Mouse (Mus musculus) gastrocnemius, postnatal 25 days (tissue): ENCODE data around the gene Acp4. TPM values are rescaled to one million over a fixed set of nuclear protein-coding genes. Genes with fewer than 3 reads are reported as not detected.
"Not testable (repeated sequence)": the region's sequence is repeated elsewhere in the genome, so short reads cannot be mapped to it uniquely, and the experiment has no call there.

Experiments used
- DNase-seq: peaks from one replicate; pipeline ENCODE4 v3.0.0; 2022
- long read RNA-seq, 2 experiments: library from polyadenylated mRNA; stranded (forward); transcript quantifications; one replicate each; pipeline ENCODE4 v2.0.0; 2021
- total RNA-seq, 2 experiments: library from RNA; stranded (reverse); gene quantifications; 1 replicate in 1 of 2; 2 replicates in 1 of 2; pipeline ENCODE4 v1.2.3; 2021

Gene Acp4
- not detected for total RNA-seq
- long read RNA-seq, experiment 1 = 0 reads
- long read RNA-seq, experiment 2 = 0 reads

DNA sequence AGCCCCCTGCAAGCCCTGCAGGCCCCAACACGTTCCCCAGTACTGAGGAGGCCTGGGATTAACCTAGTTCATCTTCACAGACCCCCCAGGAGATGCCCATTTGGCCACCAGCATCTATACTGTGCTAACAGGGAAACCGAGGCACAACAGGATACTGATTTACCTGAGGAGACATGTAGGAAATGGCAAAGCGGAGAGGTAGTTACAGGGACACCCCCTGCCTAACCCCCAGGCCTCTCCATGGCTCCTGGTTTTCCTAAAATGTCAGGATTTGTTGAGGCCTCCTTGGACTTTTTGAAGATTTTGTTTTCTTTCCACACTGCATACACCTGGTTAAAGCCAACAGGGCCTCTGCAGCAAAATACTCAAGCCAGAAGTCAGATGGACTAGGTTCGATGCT lies at the start of gene Acp4:
Gene Acp4, minus strand, starts transcription at position 101 of the 400 bp plus-strand sequence.
- DNase-seq = no peak

DNA sequence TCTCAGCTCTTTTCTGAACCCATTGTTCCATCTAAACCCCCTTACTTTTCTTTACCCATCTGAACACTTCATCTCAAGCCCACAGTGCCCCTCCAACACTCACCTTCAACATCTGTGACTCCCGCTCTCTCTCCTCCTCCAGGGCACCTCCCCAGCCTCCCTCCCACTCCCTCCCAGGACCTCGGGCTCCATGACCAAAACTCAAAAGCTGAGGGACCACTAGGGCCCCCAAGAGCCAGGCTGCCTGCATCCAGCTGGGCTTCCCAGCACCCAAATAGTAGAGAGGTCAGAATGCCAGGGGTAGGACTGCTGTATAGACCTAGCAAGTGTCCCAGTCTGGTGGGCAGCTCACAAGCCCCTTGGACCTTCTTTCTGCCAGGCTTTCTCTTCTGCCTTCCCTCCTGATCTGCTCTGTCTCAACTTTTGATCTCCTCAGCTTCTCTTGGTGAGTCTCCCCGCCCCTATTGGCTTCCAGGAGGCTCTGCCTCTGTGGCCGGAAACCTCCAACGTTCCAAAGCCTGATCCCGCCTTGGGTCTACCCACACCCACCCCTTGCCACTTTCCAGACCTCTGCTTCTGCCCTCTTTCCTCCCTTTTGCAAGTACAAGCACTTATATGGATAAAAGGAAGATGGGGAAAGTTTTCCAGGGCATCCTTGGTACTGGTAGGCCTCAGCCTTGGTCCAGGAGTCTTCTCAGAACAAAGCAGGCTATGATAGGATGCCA lies 49.5 kb upstream of the Acp4 start, which contains the start of gene Clec11a:
Gene Clec11a, minus strand, starts transcription at position 387 of the 725 bp plus-strand sequence.
- DNase-seq = peak; percentile 38

DNA sequence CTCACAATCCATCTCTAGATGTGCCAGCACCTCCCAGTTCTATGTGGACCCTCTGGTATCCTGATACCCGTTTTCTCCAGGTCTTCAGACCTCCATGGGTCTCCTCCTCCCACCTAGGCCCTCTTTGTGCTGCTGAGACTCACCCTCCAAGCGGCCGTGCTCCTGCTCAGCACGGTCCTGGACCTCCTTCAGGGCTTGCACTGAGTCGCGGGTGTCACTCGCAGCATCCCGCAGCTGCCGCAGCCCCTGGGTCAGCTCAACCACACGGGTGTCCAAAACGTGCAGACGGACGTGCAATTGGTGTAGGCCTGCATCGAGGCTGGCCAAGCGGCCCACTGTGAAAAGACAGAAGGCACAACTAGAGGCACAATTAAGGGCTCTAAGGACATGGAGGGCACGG lies 48.5 kb upstream of the Acp4 start:
- DNase-seq = peak; percentile 19

DNA sequence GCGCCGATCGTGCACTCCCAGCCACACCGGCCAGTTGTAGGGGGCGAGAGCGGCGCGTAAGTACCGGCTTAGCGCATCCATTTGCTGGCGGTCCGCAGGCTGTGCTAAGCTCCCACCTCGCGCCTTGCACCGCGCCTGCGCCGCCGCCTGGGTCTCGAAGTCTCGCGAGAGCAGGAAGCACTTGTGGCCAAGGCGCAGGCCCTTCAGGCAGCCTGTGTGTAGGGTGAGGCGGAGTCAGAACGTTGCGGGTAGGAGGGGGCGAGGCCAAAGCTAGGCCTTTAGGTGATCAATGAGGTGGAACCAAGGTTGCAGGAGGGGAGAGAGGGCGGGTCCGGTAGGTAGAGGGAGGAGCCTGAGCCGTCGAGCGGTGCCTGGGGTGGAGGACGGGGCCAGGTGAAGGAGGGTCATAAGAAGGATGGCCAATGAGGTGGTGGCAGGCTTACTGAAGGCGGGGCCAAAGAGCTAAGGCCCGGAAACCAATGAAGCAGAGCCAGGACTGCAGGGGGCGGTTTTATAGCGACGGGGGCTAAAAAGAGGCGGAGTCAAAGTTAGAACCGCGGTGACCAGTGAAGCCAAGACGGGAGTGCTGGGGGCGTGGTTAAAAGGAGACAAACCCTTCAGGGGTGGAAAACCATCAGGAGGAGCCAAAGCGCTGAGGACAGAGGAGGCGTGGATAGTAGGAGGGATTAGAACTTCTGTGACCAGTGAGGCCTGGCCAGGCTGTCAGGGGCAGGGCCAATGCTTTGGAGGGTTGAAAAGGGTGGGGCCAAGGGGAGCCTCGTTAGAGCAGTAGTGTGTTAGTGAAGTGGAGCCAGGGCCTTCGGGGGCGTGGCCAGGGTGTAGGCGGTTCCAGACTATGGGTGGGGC lies 47.8 kb upstream of the Acp4 start:
- DNase-seq = peak; percentile 95

- DNase-seq = no peak
Measured at GRCm38 (mm10) chr7:44304463-44304774, 47.2 kb upstream of the Acp4 start.

DNA sequence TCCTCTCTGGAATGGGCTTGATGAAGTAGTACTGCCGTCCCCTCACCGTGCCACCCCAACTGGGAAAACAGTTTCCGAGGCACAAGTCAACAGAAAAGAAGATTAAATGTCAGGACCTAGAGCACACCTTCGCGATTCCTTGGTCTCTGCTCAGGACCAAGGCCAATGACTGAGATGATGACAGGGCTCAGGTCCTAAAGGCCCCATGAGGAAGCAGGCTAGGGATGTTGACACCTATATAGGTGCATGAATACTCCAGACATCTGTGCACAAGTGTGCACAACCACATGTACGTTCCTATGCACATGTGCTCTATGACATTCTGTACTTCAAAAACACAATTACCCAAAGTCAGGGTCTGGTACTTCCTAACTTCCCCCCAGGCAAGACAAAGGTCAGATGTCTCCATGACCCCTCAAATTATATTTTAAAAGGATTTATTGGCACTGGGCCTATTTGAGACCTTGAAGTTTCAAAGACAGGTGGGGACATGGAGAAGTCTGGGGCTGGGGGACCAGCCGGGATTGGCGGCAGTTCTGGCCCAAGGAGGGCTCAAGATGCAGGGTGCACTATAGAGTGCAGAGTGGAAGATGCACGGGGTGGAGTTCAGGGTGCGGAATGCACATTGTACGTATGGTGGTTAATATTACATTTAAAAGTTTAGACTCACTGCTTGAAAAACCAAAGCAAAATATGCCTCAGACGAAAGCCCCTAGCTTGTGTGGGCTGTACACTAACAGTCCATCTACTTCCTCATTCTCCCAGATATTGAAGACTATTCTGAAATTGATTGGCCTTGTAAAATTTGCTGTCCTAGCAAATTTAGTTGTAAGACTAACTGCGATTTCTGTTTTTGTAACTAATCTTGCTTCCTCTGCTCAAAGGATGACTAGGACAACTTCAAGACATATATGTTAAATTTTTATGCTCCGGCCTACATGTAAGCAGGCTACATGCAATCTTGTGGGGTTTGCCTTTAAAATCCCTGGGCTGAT lies 46.5 kb upstream of the Acp4 start:
- DNase-seq = no peak

DNA sequence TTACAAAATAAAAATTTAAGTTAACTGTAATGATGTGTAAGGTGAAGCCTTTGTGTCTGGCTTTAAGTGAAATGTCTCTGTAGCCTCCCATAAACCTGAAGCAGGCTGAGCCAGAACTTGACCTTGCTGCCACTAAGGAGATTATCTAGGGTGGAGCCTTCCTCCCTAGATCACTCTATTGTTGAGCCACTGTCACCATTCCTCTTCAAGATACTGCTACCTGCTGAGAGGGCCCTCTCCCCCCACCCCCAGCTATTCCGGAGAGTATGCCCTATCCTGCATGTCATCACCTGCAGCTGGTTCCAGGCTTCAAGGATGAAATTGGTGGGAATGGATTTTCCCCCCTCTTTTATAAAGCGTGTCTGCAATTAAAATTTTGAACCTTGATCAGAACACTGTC lies 40.3 kb upstream of the Acp4 start:
- not testable (repeated sequence) for DNase-seq

GRCm38 (mm10) chr7:44291418-44291817 lies 34.2 kb upstream of the Acp4 start:
- DNase-seq = no peak

DNA sequence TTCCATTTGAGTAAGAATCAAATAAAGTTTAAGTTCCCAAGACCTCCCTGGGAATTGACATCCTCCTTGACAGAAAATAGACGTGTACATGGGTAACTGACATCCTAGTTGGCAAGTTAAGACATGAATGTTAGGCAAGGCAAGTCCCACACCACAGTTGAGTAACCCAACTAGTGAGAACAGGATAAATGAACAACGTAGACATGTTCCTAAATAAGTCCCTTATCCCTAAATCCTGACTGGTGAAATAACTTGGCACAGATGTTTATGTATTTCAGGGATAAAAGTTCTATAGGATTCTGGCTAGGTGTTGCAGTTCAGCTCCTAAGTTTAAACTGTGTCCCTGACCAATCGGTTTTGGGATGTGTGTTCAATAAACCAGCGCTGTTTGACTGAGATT lies 33.8 kb upstream of the Acp4 start:
- DNase-seq = no peak

- no peak for DNase-seq
Measured at GRCm38 (mm10) chr7:44287760-44288159, 30.6 kb upstream of the Acp4 start.

GRCm38 (mm10) chr7:44281586-44281985 lies 24.4 kb upstream of the Acp4 start:
- no peak for DNase-seq

DNA sequence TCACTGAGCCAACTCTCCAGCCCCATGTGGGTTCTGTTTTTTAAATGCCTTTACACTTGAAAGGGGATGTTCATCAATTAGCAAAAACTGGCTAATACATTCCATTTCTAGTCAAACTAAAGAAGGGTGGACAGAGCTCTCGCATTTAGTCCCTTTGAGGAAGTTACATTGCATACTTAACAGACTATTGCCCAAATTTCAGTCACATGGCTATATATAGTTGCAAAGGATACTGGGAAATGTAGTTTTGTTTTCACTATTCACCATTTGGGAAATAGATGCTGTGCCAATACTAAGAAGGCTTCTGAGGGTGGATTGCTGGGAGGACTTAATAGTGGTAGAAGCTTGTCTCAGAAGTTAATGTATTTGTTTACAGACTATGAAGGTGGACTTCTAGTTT lies 23.8 kb upstream of the Acp4 start:
- no peak for DNase-seq

DNA sequence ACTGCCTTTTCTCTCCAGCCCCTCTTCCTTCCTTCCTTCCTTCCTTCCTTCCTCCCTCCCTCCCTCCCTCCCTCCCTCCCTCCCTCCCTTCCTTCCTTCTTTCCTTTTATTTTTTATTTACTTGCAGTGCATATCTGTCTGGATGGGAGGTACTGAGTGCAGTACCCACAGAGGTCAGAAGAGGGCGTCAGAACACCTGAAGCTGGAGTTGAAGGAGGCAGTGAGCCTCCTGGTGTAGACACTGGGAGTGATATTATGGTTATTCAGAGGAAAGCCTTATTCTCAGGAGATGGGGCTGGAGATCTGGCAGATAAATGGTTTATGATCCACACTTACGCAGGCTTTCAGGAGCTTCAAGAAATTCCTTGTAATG lies 20.1 kb upstream of the Acp4 start:
- no peak for DNase-seq

- no peak for DNase-seq
Measured at GRCm38 (mm10) chr7:44276461-44277249, 19.5 kb upstream of the Acp4 start.

DNA sequence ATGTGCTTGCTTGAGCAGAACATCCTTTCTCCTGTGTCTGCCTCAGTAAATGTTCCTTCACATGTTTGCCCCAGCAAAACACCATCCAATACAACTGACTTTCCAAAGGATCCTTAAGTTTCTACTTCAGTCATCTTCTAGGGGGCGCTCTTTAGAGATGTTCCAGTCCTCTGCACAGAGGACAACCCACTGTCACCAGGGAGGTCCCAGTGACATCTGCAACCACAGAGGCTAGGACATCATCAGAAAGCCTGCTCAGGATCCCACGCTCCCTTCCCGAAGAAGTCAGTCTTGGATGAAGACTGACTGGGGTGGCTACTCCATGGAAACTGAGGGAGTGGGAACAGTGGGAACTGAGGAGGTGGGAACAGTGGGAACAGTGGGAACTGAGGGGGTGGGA lies 18.4 kb upstream of the Acp4 start:
- no peak for DNase-seq

DNA sequence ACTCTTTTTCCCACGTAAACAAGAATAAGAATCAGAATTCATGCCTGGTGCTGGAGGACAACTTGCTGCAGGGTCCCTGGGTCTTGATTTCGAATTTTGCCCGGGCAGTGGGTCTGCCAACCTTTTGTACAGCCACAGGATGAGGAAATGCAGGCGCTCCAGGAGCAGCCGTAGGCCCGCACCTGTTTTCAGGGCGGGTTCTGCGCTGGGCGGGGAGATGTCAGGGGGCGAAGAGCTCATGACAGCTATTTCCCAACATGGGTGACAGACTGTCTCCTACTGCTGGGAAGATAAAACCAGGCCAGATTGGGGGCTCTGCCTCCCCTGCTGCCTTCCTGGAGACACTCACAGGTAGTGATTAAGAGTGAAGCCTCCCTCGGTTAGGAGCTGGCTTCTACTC lies 16.9 kb upstream of the Acp4 start:
- no peak for DNase-seq

GRCm38 (mm10) chr7:44273446-44273845 lies 16.3 kb upstream of the Acp4 start:
- DNase-seq = no peak

- no peak for DNase-seq
Measured at GRCm38 (mm10) chr7:44272546-44272945, 15.4 kb upstream of the Acp4 start.

GRCm38 (mm10) chr7:44271309-44271708 lies 14.1 kb upstream of the Acp4 start:
- no peak for DNase-seq

DNA sequence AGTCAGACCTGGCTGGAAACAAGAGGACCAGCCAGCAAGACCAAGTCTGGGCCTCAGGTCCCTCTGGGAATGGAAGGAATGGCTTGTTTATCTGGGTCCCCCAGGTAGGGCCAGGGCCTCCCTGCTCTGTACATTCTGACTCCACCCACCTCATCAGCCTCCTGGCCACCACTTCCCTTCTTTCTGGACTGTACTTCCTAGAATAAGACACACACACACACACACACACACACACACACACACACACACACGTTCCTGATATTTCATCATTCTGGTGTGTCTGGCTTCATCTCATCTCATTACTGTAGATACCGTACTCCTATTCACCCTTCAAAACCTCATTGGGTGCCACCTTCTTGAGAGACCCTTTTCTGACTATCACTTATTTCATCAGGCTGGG lies 12.2 kb upstream of the Acp4 start:
- no peak for DNase-seq

- DNase-seq = no peak
Measured at GRCm38 (mm10) chr7:44268117-44268516, 10.9 kb upstream of the Acp4 start.
